Mouse (Mus musculus): ENCODE measurements at regions not wholly inside any gene's neighbourhood (a gene's known extent, or its start where the extent isn't known, plus 50 kb on each side); places are given as distances from the start of the nearest gene placed in this dataset.

DNA sequence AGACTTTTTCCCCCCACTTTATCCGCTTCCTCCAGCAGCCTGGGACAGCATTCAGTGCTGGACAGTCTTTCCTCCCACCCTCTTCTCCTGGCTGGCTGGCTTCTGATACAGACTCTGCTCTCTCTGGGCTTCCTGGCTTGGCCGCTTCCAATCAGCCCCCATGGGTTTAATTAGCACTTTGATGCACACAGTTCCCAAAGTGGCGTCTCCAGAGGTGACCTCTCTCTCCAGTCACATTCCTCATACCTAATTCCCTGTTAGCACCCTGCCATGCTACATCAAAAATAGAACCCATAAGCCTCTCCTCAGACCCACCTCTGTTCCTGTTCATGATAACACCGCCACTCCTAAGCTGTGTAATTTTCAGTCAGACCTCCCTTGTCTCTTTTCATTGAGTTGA lies 101.9 kb upstream of the Arid2 start:
- TF ChIP-seq CTCF (IDR thresholded peaks at IDR 0.05; ENCODE audit: insufficient read depth, low read depth, low read length) = no peak
- TF ChIP-seq POLR2A (IDR thresholded peaks at IDR 0.05; ENCODE audit: insufficient read depth, low read depth, low read length) = no peak

Data from olfactory bulb, adult 2 months (tissue).